Mouse (Mus musculus) kidney, embryonic 16.5 days (tissue): ENCODE measurements around the gene Zbtb8os. TPM values are rescaled to one million over a fixed set of nuclear protein-coding genes. Genes with fewer than 3 reads are reported as not detected.

Source experiments
- ATAC-seq: fragments of 200-750 bp; cut with Nextera tagmentation; 2 replicates; pipeline ENCODE4 v1.8.0; 2017; ENCODE audit warnings: moderate TSS enrichment; ENCODE audit not compliant: low FRiP score, low TSS enrichment
- H3K27ac ChIP-seq: fragments of 300-500 bp; sonication (generic); 2 replicates; pipeline ENCODE4 v1.5.1; 2014; ENCODE audit warnings: low read length
- H3K27me3 ChIP-seq: fragments of 300-500 bp; sonication (generic); 2 replicates; pipeline ENCODE4 v1.6.1; 2014; ENCODE audit warnings: low read length, control low read depth, mixed read lengths; ENCODE audit not compliant: insufficient read depth
- H3K36me3 ChIP-seq: fragments of 300-500 bp; sonication (generic); 2 replicates; pipeline ENCODE4 v1.6.1; 2014; ENCODE audit warnings: low read length, control low read depth, mixed read lengths; ENCODE audit not compliant: insufficient read depth
- H3K4me1 ChIP-seq: fragments of 300-500 bp; sonication (generic); 2 replicates; pipeline ENCODE4 v1.6.1; 2014; ENCODE audit warnings: low read length, control low read depth, mixed read lengths; ENCODE audit not compliant: insufficient read depth
- H3K4me2 ChIP-seq: fragments of 300-500 bp; sonication (generic); replicated peaks from 2 replicates; pipeline ENCODE4 v1.6.1; 2014; ENCODE audit warnings: low read depth, low read length
- H3K4me3 ChIP-seq: fragments of 300-500 bp; sonication (generic); 2 replicates; pipeline ENCODE4 v1.5.1; 2014; ENCODE audit warnings: mild to moderate bottlenecking, low read length
- H3K9ac ChIP-seq: fragments of 300-500 bp; sonication (generic); replicated peaks from 2 replicates; pipeline ENCODE4 v1.6.1; 2014; ENCODE audit warnings: low read length
- H3K9me3 ChIP-seq: fragments of 300-500 bp; sonication (generic); 2 replicates; pipeline ENCODE4 v1.6.1; 2016; ENCODE audit warnings: low read length, control low read depth
- WGBS: fragments of 180-500 bp; shearing (Covaris S2); extraction: QIAGEN DNeasy Blood & Tissue Kit; methylation state at CpG from one replicate; pipeline ENCODE4 v1.1.7; 2014; 5-methylcytosine and 5-hydroxymethylcytosine counted together
- polyA plus RNA-seq: library from polyadenylated mRNA; unstranded; fragments of >200 nt; fragmentation: Nextera tagmentation; extraction: Ambion mirVana; gene quantifications from 2 replicates; pipeline ENCODE4 v1.2.1, GENCODE M21; 2015

Gene Zbtb8os
- polyA plus RNA-seq, result 44.4 and 45.1 TPM in 2 replicates

GRCm38 (mm10) chr4:129335216-129336074 lies at the start of gene Zbtb8os, which contains the start of gene Rbbp4:
Gene Zbtb8os, plus strand, starts transcription at chr4:129335695.
Gene Rbbp4, minus strand, starts transcription at chr4:129335370.
- Histone ChIP-seq H3K4me1 (peaks cover 23% of the 10 kb centered on the region), H3K4me3 (peak within 1 kb of the TSS; percentile 93), H3K9me3 (no peaks in the 10 kb centered on the region), H3K27me3 (no peaks in the 10 kb centered on the region), H3K4me2 (peak within 1 kb of the TSS; percentile 70), H3K9ac (peak within 1 kb of the TSS; percentile 97), H3K27ac (peak within 1 kb of the TSS; percentile 99), H3K36me3 (peaks cover 15% of the 10 kb centered on the region)
- under 1% methylated on average over 73 of the region's 73 CpGs for WGBS
- ATAC-seq, result peak; percentile 98

GRCm38 (mm10) chr4:129286001-129286682 lies 49.4 kb upstream of the Zbtb8os start:
- Histone ChIP-seq H3K27me3 (peaks cover 4% of the 10 kb centered on the region; the same call in 1 of the 2 replicates), H3K4me1 (peaks cover 22% of the 10 kb centered on the region), H3K9ac (no peak overlapping the region), H3K9me3 (no peaks in the 10 kb centered on the region), H3K27ac (0 out of 2 replicates have a peak overlapping the region, but pooled peaks have one; percentile 3), H3K4me3 (peak overlapping the region; percentile 60; the same call in 1 of the 2 replicates), H3K4me2 (peak overlapping the region; percentile 99), H3K36me3 (no peaks in the 10 kb centered on the region)
- ATAC-seq, result peak; percentile 24
- WGBS, result 44% methylated on average over 5 of the region's 5 CpGs

GRCm38 (mm10) chr4:129286683-129287471 lies 48.6 kb upstream of the Zbtb8os start:
- peaks cover 4% of the 10 kb centered on the region; the same call in 1 of the 2 replicates for H3K27me3 ChIP-seq
- peak overlapping the region; percentile 60 for H3K4me3 ChIP-seq
- no peaks in the 10 kb centered on the region for H3K36me3 ChIP-seq
- ATAC-seq, result peak; percentile 52; the same call in 1 of the 2 replicates
- no peak overlapping the region for H3K27ac ChIP-seq
- H3K4me1 ChIP-seq, result peaks cover 22% of the 10 kb centered on the region
- peak overlapping the region; percentile 99 for H3K4me2 ChIP-seq
- H3K9ac ChIP-seq, result peak overlapping the region; percentile 68
- 2% methylated on average over 28 of the region's 28 CpGs for WGBS
- H3K9me3 ChIP-seq, result no peaks in the 10 kb centered on the region

GRCm38 (mm10) chr4:129287472-129287981 lies 48.0 kb upstream of the Zbtb8os start, which contains the start of gene Sync:
Gene Sync, plus strand, starts transcription at chr4:129287617.
- peak within 1 kb of the TSS; percentile 99 for H3K4me2 ChIP-seq
- peak within 1 kb of the TSS; percentile 60 for H3K4me3 ChIP-seq
- 0 out of 2 replicates have a peak within 1 kb of the TSS, but pooled peaks have one; percentile 17 for H3K27ac ChIP-seq
- H3K36me3 ChIP-seq, result no peaks in the 10 kb centered on the region
- no peaks in the 10 kb centered on the region for H3K9me3 ChIP-seq
- peaks cover 22% of the 10 kb centered on the region for H3K4me1 ChIP-seq
- peak; percentile 62 for ATAC-seq
- H3K9ac ChIP-seq, result peak within 1 kb of the TSS; percentile 68
- peaks cover 4% of the 10 kb centered on the region; the same call in 1 of the 2 replicates for H3K27me3 ChIP-seq
- WGBS, result under 1% methylated on average over 52 of the region's 53 CpGs

GRCm38 (mm10) chr4:129288067-129288466 lies 47.4 kb upstream of the Zbtb8os start:
- no peak for ATAC-seq
- peak overlapping the region; percentile 68; the same call in 1 of the 2 replicates for H3K9ac ChIP-seq
- H3K27me3 ChIP-seq, result peaks cover 4% of the 10 kb centered on the region; the same call in 1 of the 2 replicates
- H3K9me3 ChIP-seq, result no peaks in the 10 kb centered on the region
- H3K27ac ChIP-seq, result 0 out of 2 replicates have a peak overlapping the region, but pooled peaks have one; percentile 17
- H3K4me3 ChIP-seq, result peak overlapping the region; percentile 60
- H3K36me3 ChIP-seq, result no peaks in the 10 kb centered on the region
- 31% methylated on average over 3 of the region's 3 CpGs for WGBS
- peaks cover 22% of the 10 kb centered on the region for H3K4me1 ChIP-seq
- H3K4me2 ChIP-seq, result peak overlapping the region; percentile 99

GRCm38 (mm10) chr4:129289671-129290070 lies 45.8 kb upstream of the Zbtb8os start:
- H3K27me3 ChIP-seq, result peaks cover 4% of the 10 kb centered on the region; the same call in 1 of the 2 replicates
- H3K9me3 ChIP-seq, result no peaks in the 10 kb centered on the region
- no peaks in the 10 kb centered on the region for H3K36me3 ChIP-seq
- peaks cover 22% of the 10 kb centered on the region for H3K4me1 ChIP-seq
- H3K4me2 ChIP-seq, result no peak overlapping the region
- H3K4me3 ChIP-seq, result no peak overlapping the region
- H3K9ac ChIP-seq, result no peak overlapping the region
- WGBS, result 80% methylated on average over 8 of the region's 8 CpGs
- no peak for ATAC-seq
- H3K27ac ChIP-seq, result no peak overlapping the region

- H3K9ac ChIP-seq, result no peak overlapping the region
- H3K36me3 ChIP-seq, result no peaks in the 10 kb centered on the region
- no peak overlapping the region for H3K4me2 ChIP-seq
- no peaks in the 10 kb centered on the region for H3K27me3 ChIP-seq
- peaks cover 6% of the 10 kb centered on the region for H3K4me1 ChIP-seq
- no peak for ATAC-seq
- H3K4me3 ChIP-seq, result no peak overlapping the region
- H3K27ac ChIP-seq, result no peak overlapping the region
- 65% methylated on average over 7 of the region's 7 CpGs for WGBS
- H3K9me3 ChIP-seq, result no peaks in the 10 kb centered on the region
Observed at GRCm38 (mm10) chr4:129292831-129293230, 42.7 kb upstream of the Zbtb8os start.

GRCm38 (mm10) chr4:129293702-129294101 lies 41.8 kb upstream of the Zbtb8os start:
- ATAC-seq, result no peak
- peak overlapping the region; percentile 20 for H3K4me2 ChIP-seq
- H3K27ac ChIP-seq, result no peak overlapping the region
- 29% methylated on average over 16 of the region's 16 CpGs for WGBS
- H3K36me3 ChIP-seq, result no peaks in the 10 kb centered on the region
- H3K4me3 ChIP-seq, result no peak overlapping the region
- no peak overlapping the region for H3K9ac ChIP-seq
- no peaks in the 10 kb centered on the region for H3K9me3 ChIP-seq
- H3K27me3 ChIP-seq, result no peaks in the 10 kb centered on the region
- H3K4me1 ChIP-seq, result no peaks in the 10 kb centered on the region

GRCm38 (mm10) chr4:129295188-129295587 lies 40.3 kb upstream of the Zbtb8os start:
- ATAC-seq, result no peak
- Histone ChIP-seq H3K4me1 (no peaks in the 10 kb centered on the region), H3K27me3 (no peaks in the 10 kb centered on the region), H3K9me3 (no peaks in the 10 kb centered on the region), H3K4me3 (no peak overlapping the region), H3K36me3 (no peaks in the 10 kb centered on the region), H3K27ac (no peak overlapping the region), H3K9ac (no peak overlapping the region), H3K4me2 (no peak overlapping the region)
- WGBS, result 66% methylated on average over 2 of the region's 2 CpGs
